Mouse (Mus musculus): ENCODE results near the gene Itga8. TPM values are rescaled to one million over a fixed set of nuclear protein-coding genes. Genes with fewer than 3 reads are reported as not detected.

Itga8 gene
- polyA plus RNA-seq, 1 experiment from 2014 or later = 27.5 TPM

GRCm38 (mm10) chr2:12160486-12160885 lies 141.2 kb downstream of the Itga8 start:
- 86% methylated on average over 3 of the region's 3 CpGs for WGBS
- Histone ChIP-seq H3K4me2 (ENCODE audit: low read length) (no peak overlapping the region), H3K9me3 (ENCODE audit: control insufficient read depth, low read length) (no peaks in the 10 kb centered on the region), H3K27ac (ENCODE audit: low read depth) (no peak overlapping the region), H3K4me1 (replicated peaks; ENCODE audit: control insufficient read depth, insufficient read depth, low read length) (no peaks in the 10 kb centered on the region), H3K4me3 (ENCODE audit: low read depth, low read length) (no peak overlapping the region), H3K36me3 (ENCODE audit: control insufficient read depth, insufficient read depth, low read length) (no peaks in the 10 kb centered on the region), H3K27me3 (replicated peaks; ENCODE audit: control insufficient read depth, insufficient read depth, low read length) (no peaks in the 10 kb centered on the region), H3K9ac (ENCODE audit: low read length) (no peak overlapping the region)
- DNase-seq (ENCODE audit: low spot score) (no peak), ATAC-seq (replicated peaks; ENCODE audit: low FRiP score, low TSS enrichment, low read depth) (no peak; the same call in 1 of the 2 replicates)

GRCm38 (mm10) chr2:12157001-12157400 lies 144.7 kb downstream of the Itga8 start:
- no peaks in the 10 kb centered on the region for H3K9me3 ChIP-seq (ENCODE audit: control insufficient read depth, low read length)

GRCm38 (mm10) chr2:12156401-12156800 lies 145.3 kb downstream of the Itga8 start:
- DNase-seq (ENCODE audit: low spot score) = no peak
- H3K4me1 ChIP-seq (replicated peaks; ENCODE audit: control insufficient read depth, insufficient read depth, low read length) = peaks cover 10% of the 10 kb centered on the region
- no peaks in the 10 kb centered on the region for H3K27me3 ChIP-seq (replicated peaks; ENCODE audit: control insufficient read depth, insufficient read depth, low read length)
- no peaks in the 10 kb centered on the region for H3K36me3 ChIP-seq (ENCODE audit: control insufficient read depth, insufficient read depth, low read length)
- WGBS = 28% methylated on average over 3 of the region's 3 CpGs
- ATAC-seq (replicated peaks; ENCODE audit: low FRiP score, low TSS enrichment, low read depth) = no peak
- H3K4me2 ChIP-seq (ENCODE audit: low read length) = no peak overlapping the region
- no peak overlapping the region for H3K27ac ChIP-seq (ENCODE audit: low read depth)
- no peak overlapping the region for H3K9ac ChIP-seq (ENCODE audit: low read length)
- H3K9me3 ChIP-seq (ENCODE audit: control insufficient read depth, low read length) = no peaks in the 10 kb centered on the region
- no peak overlapping the region for H3K4me3 ChIP-seq (ENCODE audit: low read depth, low read length)

More at GRCm38 (mm10) chr2:12157001-12157400, 144.7 kb downstream of the Itga8 start:
- DNase-seq (ENCODE audit: low spot score) (no peak), ATAC-seq (replicated peaks; ENCODE audit: low FRiP score, low TSS enrichment, low read depth) (no peak)
- no peak overlapping the region for H3K4me2 ChIP-seq (ENCODE audit: low read length)
- WGBS = 36% methylated on average over 1 of the region's 1 CpGs
- H3K9ac ChIP-seq (ENCODE audit: low read length) = no peak overlapping the region
- H3K27me3 ChIP-seq (replicated peaks; ENCODE audit: control insufficient read depth, insufficient read depth, low read length) = no peaks in the 10 kb centered on the region
- peaks cover 10% of the 10 kb centered on the region for H3K4me1 ChIP-seq (replicated peaks; ENCODE audit: control insufficient read depth, insufficient read depth, low read length)
- H3K4me3 ChIP-seq (ENCODE audit: low read depth, low read length) = no peak overlapping the region
- no peaks in the 10 kb centered on the region for H3K36me3 ChIP-seq (ENCODE audit: control insufficient read depth, insufficient read depth, low read length)
- H3K27ac ChIP-seq (ENCODE audit: low read depth) = no peak overlapping the region

GRCm38 (mm10) chr2:12154676-12155075 lies 147.0 kb downstream of the Itga8 start:
- Histone ChIP-seq H3K4me1 (replicated peaks; ENCODE audit: control insufficient read depth, insufficient read depth, low read length) (peaks cover 10% of the 10 kb centered on the region), H3K4me2 (ENCODE audit: low read length) (no peak overlapping the region), H3K9me3 (ENCODE audit: control insufficient read depth, low read length) (no peaks in the 10 kb centered on the region), H3K4me3 (ENCODE audit: low read depth, low read length) (no peak overlapping the region), H3K9ac (ENCODE audit: low read length) (no peak overlapping the region), H3K27ac (ENCODE audit: low read depth) (peak overlapping the region; percentile 68), H3K27me3 (replicated peaks; ENCODE audit: control insufficient read depth, insufficient read depth, low read length) (no peaks in the 10 kb centered on the region), H3K36me3 (ENCODE audit: control insufficient read depth, insufficient read depth, low read length) (no peaks in the 10 kb centered on the region; the same call in 1 of the 2 replicates)
- ATAC-seq (replicated peaks; ENCODE audit: low FRiP score, low TSS enrichment, low read depth) = no peak
- 62% methylated on average over 6 of the region's 6 CpGs for WGBS
- no peak for DNase-seq (ENCODE audit: low spot score)

- H3K4me2 ChIP-seq (ENCODE audit: low read length) = no peak overlapping the region
- DNase-seq (ENCODE audit: low spot score) (no peak), ATAC-seq (replicated peaks; ENCODE audit: low FRiP score, low TSS enrichment, low read depth) (no peak)
- peaks cover 10% of the 10 kb centered on the region for H3K4me1 ChIP-seq (replicated peaks; ENCODE audit: control insufficient read depth, insufficient read depth, low read length)
- H3K9me3 ChIP-seq (ENCODE audit: control insufficient read depth, low read length) = no peaks in the 10 kb centered on the region
- H3K27ac ChIP-seq (ENCODE audit: low read depth) = peak overlapping the region; percentile 68
- no peaks in the 10 kb centered on the region; the same call in 1 of the 2 replicates for H3K36me3 ChIP-seq (ENCODE audit: control insufficient read depth, insufficient read depth, low read length)
- 36% methylated on average over 1 of the region's 1 CpGs for WGBS
- no peak overlapping the region for H3K4me3 ChIP-seq (ENCODE audit: low read depth, low read length)
- H3K27me3 ChIP-seq (replicated peaks; ENCODE audit: control insufficient read depth, insufficient read depth, low read length) = no peaks in the 10 kb centered on the region
- H3K9ac ChIP-seq (ENCODE audit: low read length) = no peak overlapping the region
Observed at GRCm38 (mm10) chr2:12153551-12153950, 148.2 kb downstream of the Itga8 start.

GRCm38 (mm10) chr2:12147902-12148301 lies 153.8 kb downstream of the Itga8 start:
- WGBS = 76% methylated on average over 2 of the region's 2 CpGs
- Histone ChIP-seq H3K27me3 (replicated peaks; ENCODE audit: control insufficient read depth, insufficient read depth, low read length) (no peaks in the 10 kb centered on the region), H3K4me2 (ENCODE audit: low read length) (no peak overlapping the region), H3K9me3 (ENCODE audit: control insufficient read depth, low read length) (no peaks in the 10 kb centered on the region), H3K9ac (ENCODE audit: low read length) (no peak overlapping the region), H3K36me3 (ENCODE audit: control insufficient read depth, insufficient read depth, low read length) (no peaks in the 10 kb centered on the region; the same call in 1 of the 2 replicates), H3K4me1 (replicated peaks; ENCODE audit: control insufficient read depth, insufficient read depth, low read length) (no peaks in the 10 kb centered on the region), H3K27ac (ENCODE audit: low read depth) (no peak overlapping the region), H3K4me3 (ENCODE audit: low read depth, low read length) (no peak overlapping the region)
- no peak for ATAC-seq (replicated peaks; ENCODE audit: low FRiP score, low TSS enrichment, low read depth)
- DNase-seq (ENCODE audit: low spot score) = no peak

GRCm38 (mm10) chr2:12146612-12147011 lies 155.1 kb downstream of the Itga8 start:
- Histone ChIP-seq H3K9ac (ENCODE audit: low read length) (no peak overlapping the region), H3K36me3 (ENCODE audit: control insufficient read depth, insufficient read depth, low read length) (no peaks in the 10 kb centered on the region; the same call in 1 of the 2 replicates), H3K4me3 (ENCODE audit: low read depth, low read length) (no peak overlapping the region), H3K9me3 (ENCODE audit: control insufficient read depth, low read length) (no peaks in the 10 kb centered on the region), H3K27me3 (replicated peaks; ENCODE audit: control insufficient read depth, insufficient read depth, low read length) (no peaks in the 10 kb centered on the region), H3K4me1 (replicated peaks; ENCODE audit: control insufficient read depth, insufficient read depth, low read length) (no peaks in the 10 kb centered on the region), H3K27ac (ENCODE audit: low read depth) (no peak overlapping the region; the same call in 1 of the 2 replicates), H3K4me2 (ENCODE audit: low read length) (no peak overlapping the region)
- 55% methylated on average over 2 of the region's 2 CpGs for whole genome bisulfite sequencing
- ATAC-seq (replicated peaks; ENCODE audit: low FRiP score, low TSS enrichment, low read depth) (no peak), DNase-seq (ENCODE audit: low spot score) (no peak)

- DNase-seq (ENCODE audit: low spot score) = no peak
- no peak overlapping the region for H3K27ac ChIP-seq (ENCODE audit: low read depth)
- H3K27me3 ChIP-seq (replicated peaks; ENCODE audit: control insufficient read depth, insufficient read depth, low read length) = no peaks in the 10 kb centered on the region
- ATAC-seq (replicated peaks; ENCODE audit: low FRiP score, low TSS enrichment, low read depth) = no peak
- H3K9ac ChIP-seq (ENCODE audit: low read length) = no peak overlapping the region
- no peaks in the 10 kb centered on the region for H3K4me1 ChIP-seq (replicated peaks; ENCODE audit: control insufficient read depth, insufficient read depth, low read length)
- H3K9me3 ChIP-seq (ENCODE audit: control insufficient read depth, low read length) = no peaks in the 10 kb centered on the region
- H3K4me2 ChIP-seq (ENCODE audit: low read length) = no peak overlapping the region
- 80% methylated on average over 5 of the region's 5 CpGs for WGBS
- peaks cover 6% of the 10 kb centered on the region for H3K36me3 ChIP-seq (ENCODE audit: control insufficient read depth, insufficient read depth, low read length)
- no peak overlapping the region for H3K4me3 ChIP-seq (ENCODE audit: low read depth, low read length)
Observed at GRCm38 (mm10) chr2:12138765-12139368, 162.9 kb downstream of the Itga8 start.

- H3K27ac ChIP-seq (ENCODE audit: low read depth) = no peak overlapping the region
- no peak overlapping the region for H3K4me3 ChIP-seq (ENCODE audit: low read depth, low read length)
- no peaks in the 10 kb centered on the region for H3K27me3 ChIP-seq (replicated peaks; ENCODE audit: control insufficient read depth, insufficient read depth, low read length)
- H3K36me3 ChIP-seq (ENCODE audit: control insufficient read depth, insufficient read depth, low read length) = peaks cover 5% of the 10 kb centered on the region; the same call in 1 of the 2 replicates
- no peak for DNase-seq (ENCODE audit: low spot score)
- ATAC-seq (replicated peaks; ENCODE audit: low FRiP score, low TSS enrichment, low read depth) = peak; percentile 91
- 0 out of 2 replicates have a peak, but pooled peaks cover 6% of the 10 kb centered on the region for H3K4me1 ChIP-seq (replicated peaks; ENCODE audit: control insufficient read depth, insufficient read depth, low read length)
- no peak overlapping the region for H3K9ac ChIP-seq (ENCODE audit: low read length)
- no peak overlapping the region for H3K4me2 ChIP-seq (ENCODE audit: low read length)
- no peaks in the 10 kb centered on the region for H3K9me3 ChIP-seq (ENCODE audit: control insufficient read depth, low read length)
Observed at GRCm38 (mm10) chr2:12126580-12126979, 175.1 kb downstream of the Itga8 start.
